Mouse (Mus musculus) kidney, adult 2 months (tissue): ENCODE results near the gene Erlec1.

Experiments used
- CTCF ChIP-seq: fragments of 200-500 bp; conservative IDR thresholded peaks from 2 replicates; pipeline ENCODE4 v1.5.1; 2011; ENCODE audit warnings: low read depth, mild to moderate bottlenecking, control low read depth, low read length, moderate library complexity, mixed read lengths; ENCODE audit not compliant: insufficient read depth, insufficient read length
- POLR2A ChIP-seq: fragments of 200-500 bp; IDR thresholded peaks from one replicate; pipeline ENCODE4 v1.6.1; 2011; ENCODE audit warnings: low read depth, low read length, control low read depth

DNA sequence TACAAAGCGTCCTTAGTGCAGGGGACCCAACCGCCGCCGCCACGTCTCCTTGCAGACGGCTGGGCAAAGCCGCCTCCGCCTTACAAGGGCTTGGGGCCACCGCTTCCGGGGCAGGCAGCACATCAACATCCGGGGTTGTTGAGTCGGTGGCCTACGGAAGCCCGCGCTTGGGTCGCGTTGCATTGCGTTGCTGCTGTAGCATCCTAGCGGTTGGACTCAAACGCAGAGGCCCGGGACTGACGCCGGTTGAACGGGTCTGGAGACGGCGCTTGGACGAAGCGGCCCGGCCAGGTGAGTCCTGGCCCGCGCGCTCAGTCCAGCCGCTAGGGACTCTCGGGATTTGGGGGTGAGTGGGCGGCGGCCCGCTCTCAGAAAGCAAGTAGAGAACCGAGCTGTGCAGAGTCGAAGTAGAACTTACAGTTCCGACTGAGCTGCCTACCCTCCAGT, at the start of gene Erlec1:
- TF ChIP-seq CTCF: no peak
- peak; percentile 13 for TF ChIP-seq POLR2A
